Mouse (Mus musculus): ENCODE data around the gene Nrxn3. TPM values are rescaled to one million over a fixed set of nuclear protein-coding genes. Genes with fewer than 3 reads are reported as not detected.

Gene Nrxn3
- total RNA-seq, 2 experiments from 2014 or later: 0.92 to 1.4 TPM

DNA sequence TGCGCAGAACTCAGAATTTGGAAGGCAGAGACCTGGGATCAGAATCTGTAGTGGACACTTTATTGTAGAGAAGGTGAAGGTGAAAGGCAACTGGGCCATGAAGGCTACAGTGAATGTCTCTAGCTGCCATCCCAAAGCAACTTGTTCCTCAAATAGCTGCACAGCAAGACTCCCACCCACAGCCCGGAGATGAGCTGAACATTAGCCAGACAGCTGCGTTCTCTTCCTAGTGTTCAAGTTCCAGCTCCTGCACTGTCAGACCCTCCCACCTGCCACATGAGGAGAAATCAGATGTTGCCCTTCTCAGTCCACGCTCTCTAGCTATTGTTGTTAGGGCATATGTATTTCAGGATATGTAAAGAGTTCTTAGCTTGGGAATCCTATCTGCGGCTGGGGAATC lies 94.2 kb downstream of the Nrxn3 start:
- no peak for DNase-seq

DNA sequence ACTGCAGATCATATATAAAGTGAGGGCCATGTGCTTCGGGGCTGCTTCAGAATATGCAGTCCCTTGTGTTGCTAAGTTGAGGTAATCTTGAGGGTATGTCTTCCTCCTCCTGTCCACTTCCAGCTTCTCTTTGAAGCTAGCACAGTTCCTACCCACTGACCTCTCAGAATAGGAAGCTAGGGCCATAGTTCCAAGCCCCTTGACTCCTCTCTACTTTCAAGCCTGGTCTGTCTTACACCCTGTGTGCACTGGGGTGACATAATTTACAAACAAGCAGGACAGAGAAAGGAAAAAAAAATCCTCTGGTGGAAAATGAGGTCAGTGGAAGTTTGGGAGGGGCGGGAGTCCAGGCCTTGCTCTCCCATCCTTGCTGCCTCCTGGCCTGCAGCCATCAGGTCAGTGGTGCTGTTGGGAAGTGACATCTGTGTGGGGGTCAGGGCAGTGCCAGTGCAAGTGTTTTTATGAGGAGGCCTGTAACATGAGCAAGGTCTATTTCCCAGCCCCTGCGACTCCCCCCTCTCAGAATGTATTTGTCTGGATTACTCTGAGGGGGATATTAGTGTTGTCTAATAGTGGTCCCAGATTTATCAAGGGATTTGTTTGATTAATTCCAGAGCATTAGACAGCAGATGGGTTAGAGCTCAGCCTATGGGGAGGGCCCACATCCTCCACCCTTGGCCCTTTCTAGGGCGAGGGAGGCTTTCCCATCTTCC lies 96.1 kb downstream of the Nrxn3 start:
- DNase-seq: peak; percentile 43

DNA sequence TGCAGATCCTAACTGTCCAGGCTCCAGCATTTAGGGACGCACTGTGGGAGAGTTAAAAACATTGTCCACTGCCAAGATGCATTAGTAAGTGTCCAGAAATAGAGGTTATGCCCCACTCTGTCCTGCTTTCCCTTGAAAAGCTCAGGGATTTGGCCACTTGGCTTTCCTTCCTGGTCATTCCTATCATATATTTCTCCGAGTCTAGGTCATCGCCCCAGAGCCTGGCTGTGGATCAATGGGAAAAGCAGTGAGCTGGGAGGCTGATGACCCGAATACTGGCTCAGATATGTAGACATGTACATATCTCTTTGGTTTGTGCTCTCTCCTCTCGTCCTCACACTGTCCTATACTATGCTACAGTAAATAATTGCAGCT lies 96.6 kb downstream of the Nrxn3 start:
- no peak for DNase-seq

DNA sequence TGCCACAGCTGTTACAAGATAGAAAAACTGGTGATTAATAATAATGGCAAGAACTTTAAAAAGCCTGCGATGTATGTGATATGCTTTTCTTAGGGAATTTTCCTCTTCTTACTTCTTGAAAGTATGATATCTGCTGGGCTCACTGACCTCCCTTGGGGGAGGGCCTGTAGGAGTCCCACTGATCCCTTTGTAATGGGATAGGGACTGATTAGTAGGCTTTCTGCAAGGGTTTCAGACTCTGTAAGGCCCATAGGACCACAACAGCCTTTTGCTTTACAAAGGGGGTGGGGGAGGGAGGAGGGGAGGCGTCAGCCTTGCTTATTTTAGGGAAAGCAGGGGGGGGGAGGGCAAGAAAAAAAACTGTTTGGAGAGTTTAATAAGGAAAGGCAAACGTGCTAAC lies 97.5 kb downstream of the Nrxn3 start:
- no peak for DNase-seq

DNA sequence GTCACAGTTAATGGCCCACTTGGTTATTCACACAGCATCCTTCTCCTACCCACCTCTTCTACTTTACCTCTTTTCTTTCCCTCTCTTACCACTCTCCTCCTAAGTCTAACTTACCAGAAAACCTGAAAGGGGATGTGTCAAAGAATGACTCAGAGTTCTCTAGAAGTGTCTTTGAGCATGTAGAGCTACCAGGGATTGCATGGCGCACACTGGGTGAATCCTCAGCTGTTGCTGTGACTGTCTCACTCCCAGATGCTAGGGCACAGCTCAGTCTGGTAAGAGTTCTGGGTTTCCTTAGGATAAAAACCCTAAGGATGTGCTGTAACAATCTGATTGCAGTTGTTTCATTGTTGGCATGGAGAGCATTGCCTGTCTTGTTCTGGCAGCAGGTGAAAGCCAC lies 108.2 kb downstream of the Nrxn3 start:
- DNase-seq: no peak

DNA sequence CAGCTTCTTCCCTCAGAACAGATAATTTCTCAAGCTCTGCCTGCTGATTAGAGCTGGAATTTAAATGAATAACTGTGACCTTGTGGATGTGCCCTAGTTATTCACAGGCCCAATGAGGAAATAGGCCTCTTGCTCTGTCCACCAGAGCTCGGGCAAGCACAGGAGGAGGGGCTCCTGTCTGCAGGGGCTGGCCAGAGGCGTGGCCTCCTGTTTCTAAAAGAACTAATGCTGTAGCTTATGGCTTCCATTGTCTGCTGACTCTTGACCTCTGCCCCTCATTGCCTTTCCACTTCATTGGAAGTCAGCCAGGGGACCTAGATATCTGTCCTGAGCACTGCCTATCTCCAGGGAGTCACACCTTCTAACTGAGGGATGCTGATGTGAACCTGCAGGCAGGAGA lies 113.1 kb downstream of the Nrxn3 start:
- DNase-seq: no peak

DNA sequence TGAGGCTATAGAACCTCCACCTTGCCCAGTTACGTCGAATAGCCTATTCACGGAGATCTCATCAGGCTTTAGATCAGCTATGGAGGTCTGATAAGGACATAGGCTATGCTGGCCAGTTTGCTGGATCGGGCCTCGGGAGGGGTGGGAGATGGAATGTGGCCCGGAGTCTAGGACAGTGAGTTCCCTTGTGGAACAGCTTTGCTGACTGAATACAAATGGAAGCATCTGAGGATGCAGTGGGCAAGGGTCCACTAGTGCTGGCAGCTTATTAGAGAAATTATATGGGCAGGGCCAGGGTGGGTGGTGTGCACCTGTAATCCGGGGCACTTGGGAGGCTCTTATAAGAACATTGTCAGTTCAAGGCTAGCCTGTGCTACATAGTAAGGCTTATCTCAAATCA lies 117.0 kb downstream of the Nrxn3 start:
- DNase-seq: no peak

DNA sequence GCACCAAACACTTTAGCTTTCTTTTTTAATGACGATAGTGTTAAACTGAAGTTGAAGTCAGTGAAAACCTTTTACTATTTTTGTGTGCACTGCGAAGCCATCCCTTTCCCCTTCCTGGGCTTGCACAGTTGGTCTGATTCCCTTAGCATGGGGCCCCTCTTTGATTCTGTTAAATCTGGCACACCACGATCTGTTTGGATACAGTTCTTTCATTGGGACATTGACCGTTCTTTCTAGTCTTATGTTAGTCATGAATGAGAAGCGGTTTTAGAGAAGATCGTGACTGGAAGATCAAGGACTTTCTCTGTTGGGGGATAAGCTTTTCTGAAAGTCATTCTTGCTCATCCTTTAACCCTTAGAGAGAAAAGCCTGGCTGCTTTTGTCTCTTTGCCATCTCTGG lies 118.7 kb downstream of the Nrxn3 start:
- DNase-seq: no peak

DNA sequence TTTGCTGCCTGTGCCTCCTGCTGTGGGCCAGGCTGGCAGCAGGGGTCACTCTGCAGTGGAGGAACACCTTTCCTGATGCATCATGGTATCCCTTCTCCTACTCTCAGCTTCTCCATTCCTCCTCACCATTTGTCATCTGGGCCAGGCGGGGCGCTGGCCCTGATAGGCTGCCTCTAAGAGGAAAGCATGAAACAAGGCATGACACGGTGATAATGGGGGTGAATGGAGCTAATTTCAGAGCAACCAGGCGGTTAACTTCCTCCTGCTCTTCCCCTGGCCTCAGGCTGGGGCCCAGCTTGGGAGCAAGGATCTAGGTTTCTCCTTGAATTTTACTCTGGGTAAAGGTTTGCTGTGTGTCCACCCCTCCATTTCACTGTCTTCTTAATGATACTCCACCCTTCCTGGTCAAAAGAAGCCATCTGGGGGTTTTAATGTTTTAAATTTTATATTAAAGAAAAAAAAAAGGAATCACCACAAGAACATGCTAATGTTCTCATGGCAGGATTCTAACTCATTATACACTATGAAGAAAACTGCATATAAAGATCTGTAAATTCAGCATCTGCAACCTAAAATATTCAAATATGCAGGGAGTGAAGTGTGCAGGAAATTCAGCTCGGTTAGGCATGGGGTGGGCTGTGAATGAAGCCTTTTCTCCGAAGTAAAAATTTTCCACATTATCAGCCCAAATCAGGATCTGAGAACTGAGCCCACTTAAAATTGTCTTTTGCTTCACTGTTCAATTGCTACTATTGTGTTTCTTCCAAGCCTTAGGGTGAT lies 127.9 kb downstream of the Nrxn3 start:
- DNase-seq: no peak

DNA sequence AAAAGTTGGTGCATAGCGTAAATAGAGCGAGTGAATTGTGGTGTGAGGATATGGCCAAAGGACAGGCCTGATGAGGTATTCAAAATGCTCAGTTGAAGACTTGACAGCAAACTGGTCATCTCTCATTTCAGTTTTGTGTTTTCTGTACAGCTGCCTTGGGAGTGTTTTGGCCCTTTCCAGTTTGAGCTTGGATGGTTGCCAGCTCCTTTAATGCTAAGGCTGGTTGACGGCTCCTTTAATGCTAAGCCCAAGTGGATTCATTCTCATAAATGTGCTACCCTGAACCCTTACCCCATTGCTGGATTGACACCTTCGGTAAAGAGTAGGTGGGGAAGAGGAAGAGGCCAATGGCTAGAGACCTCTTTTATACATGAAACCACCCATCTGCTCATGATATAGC lies 131.4 kb downstream of the Nrxn3 start:
- no peak for DNase-seq

DNA sequence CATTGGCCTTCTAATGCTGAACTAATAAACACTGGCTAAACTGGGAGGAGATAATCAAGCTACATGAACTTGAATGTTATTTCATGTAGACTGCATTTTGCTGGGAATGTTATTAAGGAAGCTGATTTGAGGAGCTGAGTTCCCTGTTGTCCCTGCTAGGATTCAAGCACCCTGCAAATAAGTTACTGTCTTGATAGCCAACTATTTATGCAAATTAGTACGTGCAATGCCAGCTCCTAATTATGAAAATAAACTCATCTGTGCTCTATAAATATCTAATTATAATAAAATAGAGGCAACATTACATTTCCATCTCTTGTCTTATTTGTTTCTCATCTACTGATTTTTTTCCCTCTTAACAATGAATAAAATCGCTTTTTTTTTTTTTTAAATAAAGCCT lies 135.0 kb downstream of the Nrxn3 start:
- no peak for DNase-seq

DNA sequence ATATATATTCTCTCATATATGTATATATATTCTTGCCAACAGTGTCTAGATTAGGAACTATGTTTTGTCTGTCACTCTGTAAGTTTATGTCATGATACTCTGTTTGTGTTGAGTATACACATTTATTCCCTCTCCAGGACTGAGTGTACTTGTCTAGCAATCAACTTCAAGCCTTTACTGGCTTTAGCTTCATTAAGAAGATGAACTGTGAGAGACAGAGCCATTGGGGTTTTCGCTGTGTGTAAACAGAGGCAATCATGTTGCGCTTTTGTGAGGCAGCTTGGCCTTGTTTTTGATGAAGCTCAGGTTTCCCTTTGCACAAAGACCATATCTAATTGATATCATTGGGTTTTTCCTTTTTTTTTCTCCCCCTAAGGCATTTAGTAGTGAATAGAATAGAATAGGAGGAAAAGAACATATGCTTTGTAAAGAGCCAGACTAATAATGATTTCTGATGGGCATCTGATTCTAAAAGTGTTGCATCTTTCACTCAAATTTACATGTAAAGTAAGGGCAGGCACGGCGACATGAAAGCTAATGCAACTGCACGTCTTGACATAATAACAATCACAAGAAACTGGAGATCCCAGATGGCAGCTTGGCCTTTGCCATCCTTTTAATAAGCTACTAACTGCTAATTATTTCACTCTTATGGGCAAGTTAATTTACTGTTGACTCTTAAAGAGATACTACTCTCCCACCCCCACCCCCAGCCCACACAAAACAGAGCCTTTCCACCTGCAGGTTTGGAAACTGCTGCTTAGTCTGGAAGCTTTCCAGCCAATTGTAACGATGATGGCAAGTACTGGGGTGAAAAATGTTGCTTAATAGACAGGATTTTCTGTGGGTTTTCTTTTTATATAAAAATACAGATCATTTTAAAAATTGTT lies 137.0 kb downstream of the Nrxn3 start:
- no peak for DNase-seq

DNA sequence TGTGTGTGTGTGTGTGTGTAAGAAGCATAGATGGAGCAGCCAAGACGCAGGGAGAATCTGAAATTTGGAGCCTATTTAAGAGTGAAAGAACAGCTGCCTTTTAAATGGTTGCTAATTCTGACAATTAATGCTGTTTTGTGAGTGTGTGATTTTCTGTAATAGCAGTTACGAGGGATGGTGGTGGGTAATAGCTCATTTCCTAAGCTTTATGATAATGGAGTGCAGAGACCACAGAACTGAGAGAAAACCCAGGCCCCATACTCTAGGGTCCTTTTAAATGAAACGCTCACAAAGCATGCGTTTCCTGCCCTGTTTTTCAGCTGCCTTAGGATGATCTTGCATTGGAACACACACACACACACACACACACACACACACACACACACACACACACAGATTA lies 137.7 kb downstream of the Nrxn3 start:
- DNase-seq: no peak

DNA sequence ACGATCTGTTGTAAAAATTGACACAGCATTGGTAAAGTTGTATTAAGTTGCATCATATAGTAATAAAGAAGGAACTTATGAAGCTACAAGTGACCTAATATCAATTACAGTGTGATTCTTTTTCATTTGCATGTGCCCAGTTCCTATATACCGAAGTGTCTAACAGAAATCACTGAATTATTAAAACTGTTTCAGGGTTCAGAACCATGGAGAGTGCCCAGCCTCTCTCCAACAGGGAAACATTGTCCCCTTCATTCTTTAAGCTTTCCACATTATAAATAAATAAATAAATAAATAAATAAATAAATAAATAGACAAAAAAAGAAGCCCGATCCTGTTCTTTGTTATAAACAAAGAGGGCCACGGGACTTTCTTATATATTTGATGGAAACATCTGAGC lies 140.4 kb downstream of the Nrxn3 start:
- no peak for DNase-seq

DNA sequence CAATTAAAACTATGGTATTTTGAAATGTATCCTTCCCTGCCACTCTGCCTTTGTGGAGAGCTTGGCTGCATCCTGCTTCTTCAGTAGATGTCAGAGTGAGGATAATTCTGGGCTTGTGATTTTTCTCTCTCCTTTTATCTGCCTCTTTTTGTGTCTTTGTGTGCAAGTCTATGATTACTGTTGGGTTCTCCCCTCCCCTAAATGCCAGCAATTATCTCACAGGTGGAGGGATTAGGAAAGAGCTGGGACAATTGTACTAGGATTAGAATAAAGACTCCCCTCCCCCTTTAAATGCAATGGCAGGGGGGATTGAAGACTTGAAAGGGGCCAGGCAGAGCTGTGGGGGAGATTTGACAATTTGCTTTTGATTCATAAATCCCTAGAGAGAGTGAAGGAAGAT lies 145.6 kb downstream of the Nrxn3 start:
- no peak for DNase-seq

DNA sequence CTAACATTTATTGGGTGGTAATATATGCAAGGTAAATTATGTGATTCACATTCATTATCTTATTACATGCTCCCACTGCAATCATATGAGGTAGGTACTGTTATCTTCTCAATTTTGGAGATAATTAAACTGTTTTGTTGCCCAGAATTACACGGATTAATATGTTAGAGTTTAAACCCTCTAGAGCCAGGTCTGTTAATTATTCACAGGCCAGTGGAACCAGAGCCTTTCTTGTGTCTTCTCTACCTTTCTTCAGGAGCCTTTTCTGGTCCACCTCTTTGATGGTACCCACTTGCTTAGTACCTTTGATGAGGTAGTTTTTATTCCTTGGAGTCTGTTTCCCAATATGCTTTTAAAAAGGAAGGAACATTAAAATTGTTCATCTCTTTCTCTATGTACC lies 174.7 kb downstream of the Nrxn3 start:
- DNase-seq: no peak

DNA sequence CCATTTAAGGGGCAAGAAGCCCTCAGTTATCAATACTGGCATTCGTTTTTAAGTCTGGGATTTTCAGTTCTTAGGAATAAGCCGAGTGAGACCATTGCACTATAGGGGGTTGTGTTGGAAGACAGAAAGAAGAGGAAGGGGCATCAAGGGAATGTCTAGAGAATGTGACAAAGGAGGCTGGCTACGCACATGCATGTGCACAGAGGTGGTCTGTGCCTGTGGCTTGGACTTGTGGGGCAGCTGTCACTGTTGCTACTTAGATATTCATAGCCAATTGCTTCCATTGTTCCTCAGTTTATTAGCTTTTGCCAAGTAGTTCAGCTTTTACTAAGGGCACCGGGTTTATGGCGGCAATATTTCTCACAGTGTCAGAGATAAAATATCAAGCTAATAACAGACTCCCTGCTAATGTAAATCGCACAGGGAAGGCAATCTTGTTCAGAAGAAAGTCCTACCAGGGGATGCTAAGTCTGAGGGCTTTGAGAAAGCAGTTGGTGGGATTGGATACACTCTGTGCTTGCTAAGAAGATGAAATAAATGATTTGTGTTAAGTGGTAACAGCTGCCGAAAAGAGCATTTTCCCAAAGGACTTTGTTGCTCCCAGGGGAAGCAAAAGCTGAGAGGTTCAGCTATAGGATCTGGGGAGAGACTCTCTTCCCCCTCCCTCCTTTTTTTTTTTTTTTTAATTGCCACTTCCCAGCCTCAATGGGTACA lies 177.5 kb downstream of the Nrxn3 start:
- no peak for DNase-seq

DNA sequence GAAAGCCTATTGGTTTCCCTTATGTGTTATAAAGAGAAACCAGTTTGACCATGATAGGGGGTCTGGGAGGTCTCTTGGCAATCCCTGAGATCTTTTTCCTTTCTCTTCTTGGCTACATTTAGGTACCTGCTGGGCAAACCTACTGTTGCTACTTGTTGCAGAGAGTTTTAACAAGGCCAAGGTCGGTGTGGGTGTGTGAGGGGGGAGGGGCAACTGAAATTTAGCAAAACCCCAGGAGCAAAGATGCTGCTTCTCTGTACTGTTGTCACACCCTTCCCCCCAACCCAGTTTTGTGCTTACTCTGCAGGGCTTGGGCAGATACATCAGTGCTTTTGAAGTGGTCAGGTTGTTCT lies 178.0 kb downstream of the Nrxn3 start:
- DNase-seq: no peak

DNA sequence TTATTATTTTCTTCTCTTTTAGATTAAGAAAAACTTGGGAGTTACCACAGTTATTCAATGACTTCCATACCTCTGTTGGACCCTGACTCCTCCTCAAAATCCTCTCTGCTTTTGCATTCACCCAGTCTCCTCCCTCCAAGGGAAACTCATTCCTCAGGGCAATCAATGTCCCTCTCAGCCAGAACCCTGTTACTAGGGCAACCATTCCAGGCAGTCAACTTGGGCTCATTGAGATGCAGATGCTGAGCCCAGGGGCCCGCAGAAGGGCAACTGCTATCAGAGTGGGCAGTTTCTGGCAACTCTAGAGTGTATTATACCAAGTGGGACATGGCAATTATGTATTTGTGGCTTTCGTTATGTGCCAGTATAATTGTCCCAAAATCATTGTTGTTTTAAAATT lies 188.1 kb downstream of the Nrxn3 start:
- DNase-seq: no peak

DNA sequence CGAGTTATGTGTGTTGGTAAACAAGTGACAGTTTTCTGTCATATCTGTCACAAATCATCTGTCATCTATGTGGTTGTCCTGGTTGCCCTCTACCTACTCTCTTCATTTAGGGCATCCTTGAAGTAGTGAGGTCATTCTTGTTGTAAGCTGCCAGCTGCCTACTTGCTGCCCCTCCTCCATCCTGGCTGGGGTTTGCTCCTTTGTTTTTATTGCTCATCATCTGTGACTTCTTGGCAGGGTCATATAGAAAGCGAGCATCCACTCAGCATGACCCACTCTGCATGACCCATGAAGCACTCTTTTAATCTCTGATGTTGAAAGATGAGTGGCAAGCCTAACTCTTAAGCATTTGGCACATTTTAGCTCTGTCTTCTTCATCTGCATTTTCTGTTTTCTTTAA lies 194.1 kb downstream of the Nrxn3 start:
- DNase-seq: no peak

DNA sequence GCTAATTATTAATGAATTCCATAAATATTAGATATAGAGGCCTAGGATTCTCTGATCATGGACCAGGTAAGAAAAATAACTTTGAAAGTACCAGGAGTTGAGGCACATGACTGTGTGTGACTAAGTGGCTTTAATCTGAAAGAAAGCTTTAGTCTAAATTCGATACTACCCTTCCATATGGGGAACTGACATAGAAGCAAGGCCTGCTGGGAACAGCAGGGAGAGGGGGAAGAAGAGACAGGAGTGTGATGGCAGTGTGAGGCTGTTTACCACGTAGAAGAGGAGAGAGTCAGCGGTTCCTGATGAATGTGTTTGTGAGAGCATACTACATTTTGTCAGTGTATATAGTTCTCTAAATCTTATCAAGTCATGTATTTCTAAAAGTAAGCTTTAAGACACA lies 202.2 kb downstream of the Nrxn3 start:
- DNase-seq: no peak

DNA sequence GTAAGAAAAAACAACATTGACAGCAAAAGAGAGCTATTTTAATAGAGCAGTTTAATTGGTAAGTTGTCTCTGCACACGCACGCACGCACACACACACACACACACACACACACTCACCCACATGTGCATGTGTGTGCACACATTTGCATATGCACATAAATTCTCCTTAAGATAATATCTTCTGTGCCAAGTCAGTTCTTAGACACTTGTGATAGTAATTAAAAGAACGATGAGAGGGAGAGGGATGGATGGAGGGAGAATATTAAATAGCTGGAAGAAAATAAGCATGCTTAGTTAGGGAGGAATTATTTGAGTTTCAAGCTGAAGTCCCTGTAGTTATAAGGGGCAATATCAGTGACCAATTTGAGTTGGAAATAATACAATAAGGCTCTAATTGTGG lies 203.6 kb downstream of the Nrxn3 start:
- no peak for DNase-seq

DNA sequence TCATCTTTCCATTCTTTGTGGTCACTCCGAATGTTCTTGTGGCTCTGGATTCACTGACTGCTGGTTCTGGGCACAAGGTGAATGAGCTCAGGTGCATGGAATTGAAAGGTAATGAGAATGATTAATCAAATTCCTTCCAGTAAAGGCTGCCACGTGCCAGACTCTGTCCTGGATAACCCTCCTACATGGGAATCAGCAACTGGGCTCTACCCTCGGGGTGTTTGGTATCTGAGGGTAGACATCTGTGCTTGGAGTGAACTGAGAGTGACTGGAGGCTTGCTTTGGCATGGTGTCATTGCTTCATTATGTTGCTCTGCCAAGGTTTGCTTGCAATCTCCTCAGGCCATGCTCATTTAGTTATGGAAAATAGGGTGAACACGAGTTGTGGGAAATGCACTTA lies 209.0 kb downstream of the Nrxn3 start:
- DNase-seq: no peak

Measured in gastrocnemius, postnatal 10 days (tissue).